Mouse (Mus musculus): ENCODE results near the gene Hsd17b13.

GRCm38 (mm10) chr5:103914335-103915226, 62.6 kb downstream of the Hsd17b13 start:
- no peak for TF ChIP-seq CTCF (IDR thresholded peaks at IDR 0.05; ENCODE audit: insufficient read depth, low read depth, low read length)
- no peak for TF ChIP-seq POLR2A (IDR thresholded peaks at IDR 0.05; ENCODE audit: insufficient read depth, low read depth, low read length)
